Mouse (Mus musculus) ES-Bruce4 (cell line): ENCODE data around the gene Prrc2c.

ENCODE experiments used
- CTCF ChIP-seq: IDR thresholded peaks from one replicate; pipeline ENCODE4 v1.8.1; 2011; ENCODE audit warnings: low read depth, low read length
- EP300 ChIP-seq: IDR thresholded peaks from 2 replicates; pipeline ENCODE4 v1.6.1; 2011; ENCODE audit warnings: low read depth, low read length; ENCODE audit not compliant: insufficient read depth

GRCm38 (mm10) chr1:162735084-162735483 lies 5.3 kb downstream of the Prrc2c start:
- TF ChIP-seq CTCF (no peak), EP300 (no peak)
